ENCODE assay signal across 14 mouse cellular contexts in genomic region chr8:36309326-36309725, GRCm38 (mm10).
A peak's percentile ranks its signal among the peaks of the same experiment; 100 is the strongest.
DNase-seq lines count a peak whose midpoint lies in the region; ATAC-seq lines count a peak whose summit lies in the region.
"Had no signal": no experiment of that assay in that cellular context is flagged by ENCODE, and none has a peak within 500 bp of the region (broad histone marks: within the 10 kb centered on the region; RNA-seq: fewer than 3 reads in every experiment).

No protein-coding gene starts in this region.

- H3K27ac ChIP-seq in heart, embryonic 16.5 days (ENCODE audit: low read length), result peak overlapping the region; percentile 75
- H3K27ac ChIP-seq in stomach, embryonic 15.5 days, result no peak overlapping the region
- no peak overlapping the region for H3K27ac ChIP-seq in stomach, embryonic 16.5 days (ENCODE audit: low read length)
- no peak overlapping the region for H3K27ac ChIP-seq in kidney, embryonic 14.5 days (ENCODE audit: low read depth, low read length)
- H3K27ac ChIP-seq: embryonic facial prominence, embryonic 13.5 days; embryonic facial prominence, embryonic 15.5 days; forebrain, embryonic 10.5 days; forebrain, embryonic 12.5 days had no signal

- no peaks in the 10 kb centered on the region for H3K36me3 ChIP-seq in heart, embryonic 16.5 days (ENCODE audit: control insufficient read depth, insufficient read depth)
- H3K36me3 ChIP-seq in stomach, embryonic 15.5 days, result no peaks in the 10 kb centered on the region
- H3K36me3 ChIP-seq in stomach, embryonic 16.5 days (ENCODE audit: control insufficient read depth, insufficient read depth, low read length), result no peaks in the 10 kb centered on the region
- no peaks in the 10 kb centered on the region for H3K36me3 ChIP-seq in kidney, embryonic 14.5 days (ENCODE audit: control insufficient read depth, insufficient read depth, low read length)
- H3K36me3 ChIP-seq: embryonic facial prominence, embryonic 13.5 days; embryonic facial prominence, embryonic 15.5 days; forebrain, embryonic 10.5 days; forebrain, embryonic 12.5 days had no signal

- ATAC-seq in heart, embryonic 16.5 days (replicated peaks; ENCODE audit: extremely low read depth, insufficient read depth, low FRiP score), result no peak
- 0 out of 2 replicates have a peak, but pooled peaks have one; percentile 27 for ATAC-seq in stomach, embryonic 15.5 days (ENCODE audit: insufficient read depth, low FRiP score, low read depth)
- ATAC-seq in stomach, embryonic 16.5 days (ENCODE audit: insufficient read depth, low FRiP score), result peak; percentile 68; the same call in 1 of the 2 replicates
- no peak for ATAC-seq in kidney, embryonic 14.5 days (ENCODE audit: low FRiP score, low TSS enrichment)

- peaks cover 13% of the 10 kb centered on the region for H3K4me1 ChIP-seq in heart, embryonic 16.5 days (ENCODE audit: control insufficient read depth, insufficient read depth, low read length)
- H3K4me1 ChIP-seq in stomach, embryonic 15.5 days, result no peaks in the 10 kb centered on the region
- peaks cover 3% of the 10 kb centered on the region; the same call in 1 of the 2 replicates for H3K4me1 ChIP-seq in stomach, embryonic 16.5 days (ENCODE audit: control insufficient read depth, insufficient read depth, low read length)
- H3K4me1 ChIP-seq in kidney, embryonic 14.5 days (ENCODE audit: control insufficient read depth, insufficient read depth, low read length), result no peaks in the 10 kb centered on the region
- H3K4me1 ChIP-seq: embryonic facial prominence, embryonic 13.5 days; embryonic facial prominence, embryonic 15.5 days; forebrain, embryonic 10.5 days; forebrain, embryonic 12.5 days had no signal

- no peaks in the 10 kb centered on the region for H3K9me3 ChIP-seq in heart, embryonic 16.5 days (replicated peaks; ENCODE audit: control insufficient read depth, low read length)
- H3K9me3 ChIP-seq in stomach, embryonic 15.5 days, result no peaks in the 10 kb centered on the region
- H3K9me3 ChIP-seq in stomach, embryonic 16.5 days (replicated peaks; ENCODE audit: control insufficient read depth, low read length), result no peaks in the 10 kb centered on the region
- no peaks in the 10 kb centered on the region for H3K9me3 ChIP-seq in kidney, embryonic 14.5 days (ENCODE audit: control insufficient read depth, low read length)
- H3K9me3 ChIP-seq: embryonic facial prominence, embryonic 15.5 days; forebrain, embryonic 10.5 days; forebrain, embryonic 12.5 days had no signal

- H3K4me3 ChIP-seq in heart, embryonic 16.5 days (ENCODE audit: low read length), result no peak overlapping the region
- H3K4me3 ChIP-seq in stomach, embryonic 15.5 days (replicated peaks), result no peak overlapping the region
- no peak overlapping the region for H3K4me3 ChIP-seq in stomach, embryonic 16.5 days (replicated peaks; ENCODE audit: low read length)
- H3K4me3 ChIP-seq in kidney, embryonic 14.5 days (ENCODE audit: low read length), result no peak overlapping the region
- H3K4me3 ChIP-seq: embryonic facial prominence, embryonic 13.5 days; embryonic facial prominence, embryonic 15.5 days; erythroblast, embryonic 14.5 days; forebrain, embryonic 10.5 days; forebrain, embryonic 12.5 days had no signal

- no peak overlapping the region for H3K4me2 ChIP-seq in heart, embryonic 16.5 days (ENCODE audit: low read depth, low read length)
- H3K4me2 ChIP-seq in stomach, embryonic 15.5 days, result no peak overlapping the region
- no peak overlapping the region for H3K4me2 ChIP-seq in stomach, embryonic 16.5 days (ENCODE audit: low read depth, low read length)
- H3K4me2 ChIP-seq in kidney, embryonic 14.5 days (replicated peaks; ENCODE audit: low read depth, low read length), result no peak overlapping the region
- H3K4me2 ChIP-seq: embryonic facial prominence, embryonic 13.5 days; embryonic facial prominence, embryonic 15.5 days; forebrain, embryonic 12.5 days had no signal

- no peak for DNase-seq in heart, adult 18-20 months
- no peak for DNase-seq in layer of hippocampus, postnatal 36 days
- DNase-seq: adrenal gland, adult 2 months; adrenal gland, postnatal 25 days; embryo, embryonic 11 days had no signal

- WGBS in heart, embryonic 16.5 days, result 84% methylated on average over 6 of the region's 6 CpGs
- 85% methylated on average over 6 of the region's 6 CpGs for WGBS in stomach, embryonic 15.5 days
- 69% methylated on average over 6 of the region's 6 CpGs for WGBS in stomach, embryonic 16.5 days
- 90% methylated on average over 6 of the region's 6 CpGs for WGBS in kidney, embryonic 14.5 days

- H3K27me3 ChIP-seq in heart, embryonic 16.5 days (ENCODE audit: control insufficient read depth, insufficient read depth, low read length), result no peaks in the 10 kb centered on the region
- H3K27me3 ChIP-seq in stomach, embryonic 15.5 days (replicated peaks), result no peaks in the 10 kb centered on the region
- H3K27me3 ChIP-seq in stomach, embryonic 16.5 days (ENCODE audit: control insufficient read depth, insufficient read depth, low read length), result no peaks in the 10 kb centered on the region
- H3K27me3 ChIP-seq in kidney, embryonic 14.5 days (ENCODE audit: control insufficient read depth, insufficient read depth, low read length), result no peaks in the 10 kb centered on the region
- H3K27me3 ChIP-seq: embryonic facial prominence, embryonic 13.5 days; embryonic facial prominence, embryonic 15.5 days; forebrain, embryonic 12.5 days had no signal

- H3K9ac ChIP-seq in heart, embryonic 16.5 days (ENCODE audit: low read length), result no peak overlapping the region
- H3K9ac ChIP-seq in stomach, embryonic 15.5 days, result no peak overlapping the region
- no peak overlapping the region for H3K9ac ChIP-seq in stomach, embryonic 16.5 days (ENCODE audit: low read length)
- H3K9ac ChIP-seq in kidney, embryonic 14.5 days (ENCODE audit: low read depth, low read length), result no peak overlapping the region
- H3K9ac ChIP-seq: embryonic facial prominence, embryonic 13.5 days; embryonic facial prominence, embryonic 15.5 days; forebrain, embryonic 12.5 days had no signal

Comparison
In these comparisons a context has a peak if more than half of its experiments do, and no peak if none do; other contexts are left out.
1. ATAC-seq: peak in stomach, embryonic 15.5 days (single experiment) and stomach, embryonic 16.5 days (single experiment); none in heart, embryonic 16.5 days (single experiment) and kidney, embryonic 14.5 days (single experiment).